Mouse (Mus musculus) neural tube, embryonic 11.5 days (tissue): ENCODE data around the gene Gm20604. TPM values are rescaled to one million over a fixed set of nuclear protein-coding genes. Genes with fewer than 3 reads are reported as not detected.

Experiments
- ATAC-seq: fragments of 200-750 bp; cut with Nextera tagmentation; 2 replicates; pipeline ENCODE4 v1.8.0; 2017; ENCODE audit warnings: moderate number of reproducible peaks, mild to moderate bottlenecking, moderate TSS enrichment, moderate library complexity; ENCODE audit not compliant: insufficient read depth, low FRiP score, low TSS enrichment
- DNase-seq: peaks from one replicate; pipeline ENCODE4 v3.0.0-alpha.2; 2015; ENCODE audit warnings: low spot score
- H3K27ac ChIP-seq: fragments of 300-500 bp; sonication (generic); 2 replicates; pipeline ENCODE4 v1.5.1; 2014; ENCODE audit warnings: low read depth, mild to moderate bottlenecking, low read length
- H3K27me3 ChIP-seq: fragments of 300-500 bp; sonication (generic); 2 replicates; pipeline ENCODE4 v1.6.1; 2014; ENCODE audit warnings: mild to moderate bottlenecking, low read length, mixed read lengths; ENCODE audit not compliant: control insufficient read depth, insufficient read depth
- H3K36me3 ChIP-seq: fragments of 300-500 bp; sonication (generic); 2 replicates; pipeline ENCODE4 v1.6.1; 2014; ENCODE audit warnings: mild to moderate bottlenecking, low read length, moderate library complexity, mixed read lengths; ENCODE audit not compliant: control insufficient read depth, insufficient read depth
- H3K4me1 ChIP-seq: fragments of 300-500 bp; sonication (generic); 2 replicates; pipeline ENCODE4 v1.6.1; 2014; ENCODE audit warnings: low read length, mixed read lengths; ENCODE audit not compliant: control insufficient read depth, insufficient read depth
- H3K4me2 ChIP-seq: fragments of 300-500 bp; sonication (generic); 2 replicates; pipeline ENCODE4 v1.6.1; 2014; ENCODE audit warnings: low read depth, mild to moderate bottlenecking, moderate library complexity
- H3K4me3 ChIP-seq: fragments of 300-500 bp; sonication (generic); 2 replicates; pipeline ENCODE4 v1.5.1; 2014; ENCODE audit warnings: low read depth, low read length
- H3K9ac ChIP-seq: fragments of 300-500 bp; sonication (generic); 2 replicates; pipeline ENCODE4 v1.6.1; 2014; ENCODE audit warnings: mild to moderate bottlenecking, low read length
- H3K9me3 ChIP-seq: fragments of 300-500 bp; sonication (generic); 2 replicates; pipeline ENCODE4 v1.6.1; 2016; ENCODE audit warnings: low read length; ENCODE audit not compliant: control insufficient read depth
- WGBS: fragments of 180-500 bp; shearing (Covaris S2); extraction: QIAGEN DNeasy Blood & Tissue Kit; methylation state at CpG from one replicate; pipeline ENCODE4 v1.1.7; 2014; 5-methylcytosine and 5-hydroxymethylcytosine counted together
- polyA plus RNA-seq: library from polyadenylated mRNA; unstranded; fragments of >200 nt; fragmentation: Nextera tagmentation; extraction: Ambion mirVana; gene quantifications from 2 replicates; pipeline ENCODE4 v1.2.1, GENCODE M21; 2014

Gene Gm20604
- polyA plus RNA-seq, 1 experiment from 2014 or later: 33.4 TPM

DNA sequence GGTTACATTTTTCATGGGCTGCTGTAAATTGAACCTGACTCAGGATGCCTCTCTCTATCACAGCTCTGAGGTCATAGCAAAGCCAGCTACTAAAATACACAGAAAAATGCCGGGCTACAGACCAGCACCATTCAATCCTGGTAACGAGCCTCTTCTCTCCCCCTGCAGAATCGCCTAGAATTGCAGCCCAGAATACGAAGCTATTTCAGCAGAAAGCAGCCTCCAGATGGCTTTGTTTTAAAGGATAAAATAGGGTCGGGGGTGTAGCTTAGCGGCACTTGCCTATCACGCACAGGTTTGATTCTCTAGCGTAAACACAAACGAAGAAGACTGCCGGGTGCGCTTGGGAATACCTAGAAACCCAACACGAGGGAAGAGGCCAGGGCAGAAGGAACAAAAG lies 58.0 kb downstream of the Gm20604 start:
- Histone ChIP-seq H3K36me3 (no peaks in the 10 kb centered on the region), H3K4me2 (no peak overlapping the region), H3K9me3 (no peaks in the 10 kb centered on the region), H3K27ac (no peak overlapping the region), H3K4me3 (no peak overlapping the region), H3K4me1 (peaks cover 36% of the 10 kb centered on the region), H3K9ac (no peak overlapping the region), H3K27me3 (no peaks in the 10 kb centered on the region)
- DNase-seq (no peak), ATAC-seq (no peak)
- 74% methylated on average over 12 of the region's 12 CpGs for WGBS

DNA sequence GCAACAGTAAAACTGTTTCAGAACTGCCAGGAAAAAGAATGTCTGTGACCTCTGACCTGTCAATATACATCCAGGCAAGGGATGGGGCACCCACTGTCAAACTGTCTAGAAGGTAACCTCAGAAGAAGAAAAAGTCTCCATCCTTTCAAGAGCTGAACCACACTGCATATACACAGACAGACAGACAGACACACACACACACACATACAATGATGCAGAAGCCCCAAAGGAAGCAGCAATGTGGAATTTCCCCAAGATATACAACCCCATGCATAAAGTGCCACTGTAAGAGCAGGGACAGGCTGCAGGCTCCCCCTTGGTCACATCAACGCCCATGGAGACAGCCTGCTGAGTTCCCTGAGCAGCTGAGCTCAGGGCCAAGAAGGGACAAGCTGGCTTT lies 59.3 kb downstream of the Gm20604 start:
- no peak overlapping the region for H3K4me3 ChIP-seq
- H3K27ac ChIP-seq: no peak overlapping the region
- no peak overlapping the region for H3K4me2 ChIP-seq
- no peak overlapping the region for H3K9ac ChIP-seq
- no peaks in the 10 kb centered on the region for H3K36me3 ChIP-seq
- ATAC-seq: no peak
- no peaks in the 10 kb centered on the region for H3K27me3 ChIP-seq
- WGBS: 14% methylated on average over 1 of the region's 1 CpGs
- no peak for DNase-seq
- H3K4me1 ChIP-seq: peaks cover 33% of the 10 kb centered on the region
- H3K9me3 ChIP-seq: no peaks in the 10 kb centered on the region

DNA sequence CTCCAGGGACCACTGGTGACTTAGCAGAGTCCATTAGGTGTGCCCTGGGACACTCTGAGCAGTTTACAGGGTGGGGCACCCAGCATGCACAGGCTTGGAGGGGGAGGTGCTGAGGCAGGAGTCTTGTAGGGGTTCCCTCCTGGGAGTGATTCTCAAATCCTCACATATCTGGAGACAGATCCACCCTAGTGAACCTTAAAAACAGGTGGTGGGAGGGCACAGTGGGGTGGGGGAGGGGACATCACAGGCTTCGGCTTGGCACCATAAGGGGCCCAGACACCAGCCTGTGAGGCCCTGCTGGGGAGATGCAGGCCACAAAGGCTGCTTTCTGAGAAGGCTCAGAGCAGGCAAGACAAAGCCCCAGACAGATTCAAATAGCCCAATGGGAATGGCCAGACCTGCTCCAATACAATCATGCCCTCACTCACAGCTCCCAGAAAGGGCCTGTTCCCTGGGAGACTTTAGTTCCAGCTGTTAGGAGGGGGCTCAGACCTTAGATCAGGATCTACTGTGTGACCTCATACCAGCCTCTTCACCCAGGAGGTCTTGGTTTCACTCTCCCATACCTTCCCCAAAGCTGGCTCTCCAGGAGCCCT lies 60.3 kb downstream of the Gm20604 start:
- ATAC-seq (peak; percentile 77), DNase-seq (peak; percentile 58)
- Histone ChIP-seq H3K4me2 (no peak overlapping the region), H3K4me1 (peaks cover 29% of the 10 kb centered on the region), H3K9me3 (no peaks in the 10 kb centered on the region), H3K27me3 (no peaks in the 10 kb centered on the region), H3K27ac (peak overlapping the region; percentile 67), H3K4me3 (no peak overlapping the region), H3K9ac (peak overlapping the region; percentile 23), H3K36me3 (no peaks in the 10 kb centered on the region)
- 0% methylated on average over 1 of the region's 1 CpGs for whole genome bisulfite sequencing

DNA sequence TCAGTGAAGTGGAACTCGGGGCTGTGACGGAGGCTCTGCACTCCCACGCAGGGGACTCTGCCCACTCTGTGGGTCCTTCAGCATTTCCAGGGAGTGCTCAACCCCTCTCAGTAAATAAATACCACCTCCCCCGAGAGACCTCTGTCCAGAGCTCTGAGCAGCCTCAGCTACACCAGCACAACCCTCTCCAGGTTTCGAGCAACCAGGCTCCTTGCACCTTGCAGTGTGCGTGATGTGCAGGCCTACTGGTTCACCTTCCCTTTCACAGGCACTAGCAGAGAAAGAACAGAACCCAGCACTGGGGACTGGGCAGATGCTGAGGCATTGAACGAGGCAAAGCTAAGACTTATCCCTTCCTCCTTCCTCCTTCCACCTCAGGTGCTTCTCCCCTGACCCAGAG lies 61.1 kb downstream of the Gm20604 start:
- Histone ChIP-seq H3K9ac (no peak overlapping the region), H3K4me3 (no peak overlapping the region), H3K27me3 (no peaks in the 10 kb centered on the region), H3K27ac (no peak overlapping the region), H3K9me3 (no peaks in the 10 kb centered on the region), H3K36me3 (no peaks in the 10 kb centered on the region), H3K4me1 (peaks cover 21% of the 10 kb centered on the region), H3K4me2 (no peak overlapping the region)
- no peak for ATAC-seq
- WGBS: 76% methylated on average over 7 of the region's 7 CpGs
- DNase-seq: no peak

DNA sequence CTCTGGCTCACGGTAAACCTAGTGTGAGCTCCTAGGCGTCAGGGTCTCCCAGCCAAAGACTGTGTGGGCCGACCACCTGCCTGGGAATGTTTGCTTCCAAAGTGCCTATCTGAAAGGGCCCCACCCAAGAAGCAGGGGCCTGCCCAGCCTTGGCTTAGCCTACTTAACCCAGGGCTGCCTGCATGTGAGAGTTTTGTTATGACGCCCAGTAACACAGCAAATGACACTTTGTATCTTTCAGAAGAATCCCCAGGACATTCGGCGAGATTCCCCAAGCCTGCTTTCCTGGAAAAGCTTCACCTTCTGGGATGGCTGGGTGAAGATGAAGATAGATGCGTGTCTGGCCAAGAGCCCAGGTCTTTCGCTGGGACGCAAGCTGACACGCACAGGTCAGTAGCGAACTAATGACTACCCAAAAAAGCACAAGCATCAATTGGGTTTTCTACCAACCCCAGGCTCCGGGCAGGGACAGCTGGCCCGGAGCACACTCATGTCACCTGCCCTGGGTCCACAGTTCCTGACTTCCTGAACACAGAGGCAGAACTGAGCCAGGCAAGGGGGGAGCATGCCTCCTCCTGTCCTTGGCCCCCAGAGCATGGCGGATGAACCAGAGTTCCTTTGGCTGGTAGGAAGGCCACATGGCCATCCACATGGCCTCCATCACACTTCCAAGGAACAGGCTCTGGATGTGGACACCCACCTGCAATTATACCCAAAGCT lies 61.7 kb downstream of the Gm20604 start:
- Histone ChIP-seq H3K9ac (no peak overlapping the region), H3K4me1 (peaks cover 20% of the 10 kb centered on the region), H3K9me3 (no peaks in the 10 kb centered on the region), H3K4me2 (no peak overlapping the region), H3K27me3 (no peaks in the 10 kb centered on the region), H3K27ac (no peak overlapping the region), H3K4me3 (no peak overlapping the region), H3K36me3 (no peaks in the 10 kb centered on the region)
- no peak for DNase-seq
- no peak for ATAC-seq
- 89% methylated on average over 14 of the region's 14 CpGs for WGBS

DNA sequence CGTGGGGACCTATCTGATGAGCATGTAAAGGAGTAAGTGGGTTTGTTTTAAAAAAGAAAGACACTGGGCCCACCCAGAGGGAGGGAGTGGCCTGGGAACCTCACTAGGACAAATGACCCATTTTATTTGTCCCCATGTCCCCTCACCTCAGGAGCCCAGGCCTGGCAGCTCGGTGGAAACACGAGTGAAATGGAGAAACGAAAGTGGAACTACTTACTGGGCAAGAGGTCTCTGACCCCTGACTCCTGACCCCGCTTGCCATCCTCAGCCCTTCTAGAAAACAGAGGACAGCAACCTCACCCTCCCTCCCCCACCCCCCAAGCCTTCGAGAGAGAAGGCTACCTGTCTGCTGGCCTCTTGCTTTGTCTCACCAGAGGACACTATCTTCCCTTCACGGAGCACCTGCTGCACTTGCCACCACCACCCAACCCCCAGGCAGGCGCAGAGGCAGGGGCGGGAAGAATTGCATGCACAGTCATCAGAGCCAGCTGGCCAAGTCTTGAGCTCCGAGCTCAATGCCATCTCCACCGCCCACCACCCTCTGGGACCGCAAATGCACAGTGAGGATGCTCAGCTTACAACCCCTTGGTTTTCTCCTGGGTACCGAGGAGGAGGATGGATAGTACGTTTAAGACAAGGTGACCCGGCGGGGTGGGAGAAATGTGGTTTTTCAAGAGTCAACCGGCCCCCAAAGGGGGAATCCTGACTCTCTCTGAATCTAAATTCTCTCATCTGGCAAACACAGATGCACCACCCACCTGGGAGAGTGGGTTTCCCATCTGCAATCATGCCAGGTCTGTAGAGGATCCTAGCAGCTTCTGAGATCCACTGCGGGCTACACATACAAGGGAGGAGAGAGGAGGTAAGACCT lies 62.9 kb downstream of the Gm20604 start:
- no peak overlapping the region for H3K4me2 ChIP-seq
- no peak for ATAC-seq

DNA sequence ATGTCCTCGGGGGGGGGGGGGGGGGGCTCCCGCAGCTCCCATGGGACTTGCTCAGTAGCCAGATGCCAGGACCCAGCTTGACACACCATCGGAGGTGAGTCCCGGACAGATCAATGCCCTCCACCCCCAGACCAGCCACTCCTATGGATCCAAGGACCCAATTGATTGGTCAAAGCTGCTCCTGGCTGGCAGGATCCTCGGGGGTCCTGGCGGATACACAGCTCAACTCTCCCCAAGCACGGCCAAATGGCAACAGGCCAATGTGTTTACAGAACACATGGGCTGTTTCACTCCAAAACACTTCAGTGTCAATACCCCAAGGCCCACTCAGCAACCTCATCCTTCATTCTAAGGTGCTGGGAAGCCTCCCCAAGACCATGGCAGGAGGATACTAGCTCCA lies 66.7 kb downstream of the Gm20604 start:
- 58% methylated on average over 5 of the region's 7 CpGs for WGBS
- H3K27ac ChIP-seq: no peak overlapping the region
- H3K36me3 ChIP-seq: no peaks in the 10 kb centered on the region
- no peak for ATAC-seq
- H3K9ac ChIP-seq: no peak overlapping the region
- no peak for DNase-seq
- peaks cover 6% of the 10 kb centered on the region; the same call in 1 of the 2 replicates for H3K4me1 ChIP-seq
- H3K4me2 ChIP-seq: no peak overlapping the region
- H3K4me3 ChIP-seq: no peak overlapping the region
- H3K9me3 ChIP-seq: no peaks in the 10 kb centered on the region
- no peaks in the 10 kb centered on the region for H3K27me3 ChIP-seq

More for the DNA sequence above, 62.9 kb downstream of the Gm20604 start:
- Histone ChIP-seq H3K9me3 (no peaks in the 10 kb centered on the region), H3K4me1 (peaks cover 19% of the 10 kb centered on the region), H3K27me3 (no peaks in the 10 kb centered on the region), H3K36me3 (no peaks in the 10 kb centered on the region), H3K4me3 (no peak overlapping the region), H3K9ac (no peak overlapping the region), H3K27ac (no peak overlapping the region)
- WGBS: 58% methylated on average over 18 of the region's 18 CpGs
- no peak for DNase-seq
